Mouse (Mus musculus): Measurements from ENCODE around the gene Ptx4. TPM values are rescaled to one million over a fixed set of nuclear protein-coding genes. Genes with fewer than 3 reads are reported as not detected.

The Ptx4 gene
- polyA plus RNA-seq, 1 experiment, result not detected

DNA sequence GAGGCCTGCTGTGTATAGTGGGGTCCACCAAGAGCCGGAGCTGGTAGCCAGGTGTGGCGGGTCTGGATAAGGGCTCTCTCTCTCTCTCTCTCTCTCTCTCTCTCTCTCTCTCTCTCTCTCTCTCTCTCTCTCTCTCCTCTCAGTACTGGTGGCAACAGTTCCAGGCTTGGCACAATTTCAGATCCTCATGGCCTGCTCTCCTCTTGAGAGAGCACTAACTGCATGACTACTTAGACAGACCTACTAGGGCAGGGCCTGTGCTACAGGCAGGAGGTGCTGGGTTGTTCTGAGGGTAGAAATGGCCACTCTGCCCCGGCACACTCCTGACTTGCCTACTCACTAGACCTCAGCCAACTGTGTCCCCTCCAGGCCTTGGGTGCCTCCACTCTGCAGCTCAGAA lies 52.0 kb downstream of the Ptx4 start:
- Histone ChIP-seq H3K27ac (ENCODE audit: insufficient read depth, low read depth, low read length) (no peak overlapping the region), H3K4me3 (ENCODE audit: insufficient read depth, low read length) (no peak overlapping the region), H3K4me1 (ENCODE audit: control insufficient read depth, insufficient read depth, low read length) (no peaks in the 10 kb centered on the region)
- TF ChIP-seq CTCF (IDR thresholded peaks at IDR 0.05; ENCODE audit: low read depth, low read length), result no peak
- TF ChIP-seq POLR2A (IDR thresholded peaks at IDR 0.05; ENCODE audit: borderline replicate concordance, low read depth, low read length), result no peak

Other genes with a start within 250 kb of the Ptx4 start
- 39.0 and 40.3 TPM in 2 replicates for gene Nubp2, start 234.4 kb upstream of the Ptx4 start, polyA plus RNA-seq (2012; ENCODE audit: insufficient read depth, insufficient read length, missing spikeins)
- 20.2 and 21.3 TPM in 2 replicates for gene Spsb3, start 234.1 kb upstream of the Ptx4 start, polyA plus RNA-seq (2012; ENCODE audit: insufficient read depth, insufficient read length, missing spikeins)
- 5.9 and 7.1 TPM in 2 replicates for gene Eme2, start 225.7 kb upstream of the Ptx4 start, polyA plus RNA-seq (2012; ENCODE audit: insufficient read depth, insufficient read length, missing spikeins)
- gene Mrps34, start 225.6 kb upstream of the Ptx4 start, polyA plus RNA-seq (2012; ENCODE audit: insufficient read depth, insufficient read length, missing spikeins), result 25.6 and 34.9 TPM in 2 replicates
- gene Nme3, start 224.3 kb upstream of the Ptx4 start, polyA plus RNA-seq (2012; ENCODE audit: insufficient read depth, insufficient read length, missing spikeins), result 37.2 and 38.5 TPM in 2 replicates
- gene Mapk8ip3, start 183.8 kb upstream of the Ptx4 start, polyA plus RNA-seq (2012; ENCODE audit: insufficient read depth, insufficient read length, missing spikeins), result 56.7 and 64.0 TPM in 2 replicates
- 35.7 and 42.4 TPM in 2 replicates for gene Jpt2, start 160.1 kb upstream of the Ptx4 start, polyA plus RNA-seq (2012; ENCODE audit: insufficient read depth, insufficient read length, missing spikeins)
- gene Cramp1l, start 105.0 kb upstream of the Ptx4 start, polyA plus RNA-seq (2012; ENCODE audit: insufficient read depth, insufficient read length, missing spikeins), result 16.0 and 17.3 TPM in 2 replicates
- 16.8 and 20.4 TPM in 2 replicates for gene Ift140, start 104.7 kb upstream of the Ptx4 start, polyA plus RNA-seq (2012; ENCODE audit: insufficient read depth, insufficient read length, missing spikeins)
- gene Tmem204, start 37.2 kb upstream of the Ptx4 start, polyA plus RNA-seq (2012; ENCODE audit: insufficient read depth, insufficient read length, missing spikeins), result 0.80 TPM in 1 of 2 replicates, not detected in the other
- gene Telo2, start 4.8 kb upstream of the Ptx4 start, polyA plus RNA-seq (2012; ENCODE audit: insufficient read depth, insufficient read length, missing spikeins), result 8.3 and 9.5 TPM in 2 replicates
- 86.1 and 89.4 TPM in 2 replicates for gene Clcn7, start 12.6 kb downstream of the Ptx4 start, polyA plus RNA-seq (2012; ENCODE audit: insufficient read depth, insufficient read length, missing spikeins)
- gene Ccdc154, start 41.7 kb downstream of the Ptx4 start, polyA plus RNA-seq (2012; ENCODE audit: insufficient read depth, insufficient read length, missing spikeins), result 0.33 TPM in 1 of 2 replicates, not detected in the other
- not detected in 2 replicates for gene Gm38655, start 54.7 kb downstream of the Ptx4 start, polyA plus RNA-seq (2012; ENCODE audit: insufficient read depth, insufficient read length, missing spikeins)
- 9.0 and 10.8 TPM in 2 replicates for gene BC003965, start 63.8 kb downstream of the Ptx4 start, polyA plus RNA-seq (2012; ENCODE audit: insufficient read depth, insufficient read length, missing spikeins)
- gene Unkl, start 67.6 kb downstream of the Ptx4 start, polyA plus RNA-seq (2012; ENCODE audit: insufficient read depth, insufficient read length, missing spikeins), result 10.2 and 12.6 TPM in 2 replicates
- gene Gnptg, start 119.4 kb downstream of the Ptx4 start, polyA plus RNA-seq (2012; ENCODE audit: insufficient read depth, insufficient read length, missing spikeins), result 40.5 and 40.8 TPM in 2 replicates
- 19.6 and 19.7 TPM in 2 replicates for gene Tsr3, start 119.4 kb downstream of the Ptx4 start, polyA plus RNA-seq (2012; ENCODE audit: insufficient read depth, insufficient read length, missing spikeins)
- not detected in 2 replicates for gene Baiap3, start 135.6 kb downstream of the Ptx4 start, polyA plus RNA-seq (2012; ENCODE audit: insufficient read depth, insufficient read length, missing spikeins)
- 221 and 242 TPM in 2 replicates for gene Ube2i, start 153.9 kb downstream of the Ptx4 start, polyA plus RNA-seq (2012; ENCODE audit: insufficient read depth, insufficient read length, missing spikeins)
- 1.2 TPM in 1 of 2 replicates, not detected in the other for gene Prss34, start 177.6 kb downstream of the Ptx4 start, polyA plus RNA-seq (2012; ENCODE audit: insufficient read depth, insufficient read length, missing spikeins)
- not detected in 2 replicates for gene Prss28, start 187.9 kb downstream of the Ptx4 start, polyA plus RNA-seq (2012; ENCODE audit: insufficient read depth, insufficient read length, missing spikeins)
- gene Prss29, start 197.9 kb downstream of the Ptx4 start, polyA plus RNA-seq (2012; ENCODE audit: insufficient read depth, insufficient read length, missing spikeins), result not detected in 2 replicates
- gene Tpsab1, start 224.8 kb downstream of the Ptx4 start, polyA plus RNA-seq (2012; ENCODE audit: insufficient read depth, insufficient read length, missing spikeins), result not detected in 2 replicates
- gene Tpsb2, start 245.5 kb downstream of the Ptx4 start, polyA plus RNA-seq (2012; ENCODE audit: insufficient read depth, insufficient read length, missing spikeins), result not detected in 2 replicates
- gene Tpsg1, start 248.5 kb downstream of the Ptx4 start, polyA plus RNA-seq (2012; ENCODE audit: insufficient read depth, insufficient read length, missing spikeins), result not detected in 2 replicates

All from bone marrow macrophage, adult 2 months (primary cell).